Mouse (Mus musculus) layer of hippocampus, postnatal 10 days (tissue): ENCODE results near the gene Msh3. TPM values are rescaled to one million over a fixed set of nuclear protein-coding genes. Genes with fewer than 3 reads are reported as not detected.
"Not testable (repeated sequence)": the region's sequence is repeated elsewhere in the genome, so short reads cannot be mapped to it uniquely, and the experiment has no call there.

Experiments used
- DNase-seq, 2 experiments: peaks; one replicate each; pipeline ENCODE4 v3.0.0; 2021; ENCODE audit warnings: low spot score in 2 of 2
- long read RNA-seq: library from polyadenylated mRNA; stranded (forward); transcript quantifications from one replicate; pipeline ENCODE4 v2.0.0, GENCODE M21; 2023
- total RNA-seq, 2 experiments: library from RNA; stranded (reverse); gene quantifications; 2 replicates each; pipeline ENCODE4 v1.2.3; 2021

Msh3 gene
- total RNA-seq = 10 to 100 TPM; 29.4 to 30.9 TPM
- long read RNA-seq, partial matches to known transcripts = 4 of 11 reads
- long read RNA-seq, other reads (novel, unspliced or antisense) = 4 of 11 reads

- DNase-seq = peak; percentile 99
Observed at GRCm38 (mm10) chr13:92354456-92355271, at the start of gene Msh3, which contains the start of gene Dhfr. Gene Msh3 (minus strand): TSS chr13:92355003. Gene Dhfr (plus strand): TSS chr13:92354726.

- DNase-seq = no peak
Observed at GRCm38 (mm10) chr13:92403496-92403895, 48.7 kb upstream of the Msh3 start.

- DNase-seq = no peak
Observed at GRCm38 (mm10) chr13:92402063-92402462, 47.3 kb upstream of the Msh3 start.

- DNase-seq = no peak
Observed at GRCm38 (mm10) chr13:92398491-92399384, 43.9 kb upstream of the Msh3 start.

GRCm38 (mm10) chr13:92393047-92393661 is 38.4 kb upstream of the Msh3 start:
- no peak for DNase-seq

- no peak for DNase-seq
Observed at GRCm38 (mm10) chr13:92387367-92387766, 32.6 kb upstream of the Msh3 start.

GRCm38 (mm10) chr13:92371466-92371865 is 16.7 kb upstream of the Msh3 start:
- not testable (repeated sequence) for DNase-seq

GRCm38 (mm10) chr13:92370811-92371210 is 16.0 kb upstream of the Msh3 start:
- DNase-seq = no peak

- no peak for DNase-seq
Observed at GRCm38 (mm10) chr13:92365312-92365711, 10.5 kb upstream of the Msh3 start.

GRCm38 (mm10) chr13:92361609-92362008 is 6.8 kb upstream of the Msh3 start:
- no peak for DNase-seq

- no peak for DNase-seq
Observed at GRCm38 (mm10) chr13:92357644-92358043, 2.8 kb upstream of the Msh3 start.

GRCm38 (mm10) chr13:92356376-92356775 is 1.6 kb upstream of the Msh3 start:
- no peak for DNase-seq

GRCm38 (mm10) chr13:92355272-92355643 is 455 bp upstream of the Msh3 start:
- DNase-seq = no peak

- no peak for DNase-seq
Observed at GRCm38 (mm10) chr13:92353956-92354355, 847 bp downstream of the Msh3 start.

- DNase-seq = no peak
Observed at GRCm38 (mm10) chr13:92351100-92351499, 3.7 kb downstream of the Msh3 start.

GRCm38 (mm10) chr13:92346338-92346737 is 8.5 kb downstream of the Msh3 start:
- DNase-seq = no peak

- no peak for DNase-seq
Observed at GRCm38 (mm10) chr13:92344033-92344432, 10.8 kb downstream of the Msh3 start.

GRCm38 (mm10) chr13:92339787-92340186 is 15.0 kb downstream of the Msh3 start:
- DNase-seq = no peak

- DNase-seq = no peak
Observed at GRCm38 (mm10) chr13:92337773-92338462, 16.9 kb downstream of the Msh3 start.

GRCm38 (mm10) chr13:92336857-92337256 is 17.9 kb downstream of the Msh3 start:
- no peak for DNase-seq
